Mouse (Mus musculus) hindbrain, embryonic 16.5 days (tissue): ENCODE results near the gene Lat. TPM values are rescaled to one million over a fixed set of nuclear protein-coding genes. Genes with fewer than 3 reads are reported as not detected.

Experiments used
- ATAC-seq: fragments of 200-750 bp; cut with Nextera tagmentation; 2 replicates; pipeline ENCODE4 v1.8.0; 2017; ENCODE audit warnings: moderate TSS enrichment, moderate library complexity
- H3K27ac ChIP-seq: fragments of 300-500 bp; sonication (generic); 2 replicates; pipeline ENCODE4 v1.5.1; 2014; ENCODE audit warnings: low read depth, mild to moderate bottlenecking, control low read depth, low read length, moderate library complexity
- H3K27me3 ChIP-seq: fragments of 300-500 bp; sonication (generic); replicated peaks from 2 replicates; pipeline ENCODE4 v1.6.1; 2014; ENCODE audit warnings: low read length; ENCODE audit not compliant: control insufficient read depth, insufficient read depth
- H3K36me3 ChIP-seq: fragments of 300-500 bp; sonication (generic); 2 replicates; pipeline ENCODE4 v1.6.1; 2014; ENCODE audit warnings: mild to moderate bottlenecking, low read length, moderate library complexity, mixed read lengths; ENCODE audit not compliant: control insufficient read depth, insufficient read depth
- H3K4me1 ChIP-seq: fragments of 300-500 bp; sonication (generic); 2 replicates; pipeline ENCODE4 v1.6.1; 2014; ENCODE audit warnings: low read depth, low read length; ENCODE audit not compliant: control insufficient read depth, insufficient read depth
- H3K4me2 ChIP-seq: fragments of 300-500 bp; sonication (generic); 2 replicates; pipeline ENCODE4 v1.6.1; 2014; ENCODE audit warnings: mild to moderate bottlenecking, low read length, control low read depth, moderate library complexity
- H3K4me3 ChIP-seq: fragments of 300-500 bp; sonication (generic); 2 replicates; pipeline ENCODE4 v1.5.1; 2014; ENCODE audit warnings: mild to moderate bottlenecking, low read length, control low read depth, moderate library complexity
- H3K9ac ChIP-seq: fragments of 300-500 bp; sonication (generic); 2 replicates; pipeline ENCODE4 v1.6.1; 2014; ENCODE audit warnings: low read depth, mild to moderate bottlenecking, control low read depth, low read length, moderate library complexity
- H3K9me3 ChIP-seq: fragments of 300-500 bp; sonication (generic); 2 replicates; pipeline ENCODE4 v1.6.1; 2014; ENCODE audit warnings: mild to moderate bottlenecking, low read length, moderate library complexity; ENCODE audit not compliant: control insufficient read depth
- WGBS: fragments of 180-500 bp; shearing (Covaris S2); extraction: QIAGEN DNeasy Blood & Tissue Kit; methylation state at CpG from one replicate; pipeline ENCODE4 v1.1.7; 2014; 5-methylcytosine and 5-hydroxymethylcytosine counted together
- polyA plus RNA-seq: library from polyadenylated mRNA; unstranded; fragments of >200 nt; fragmentation: Nextera tagmentation; extraction: Ambion mirVana; gene quantifications from 2 replicates; pipeline ENCODE4 v1.2.1, GENCODE M21; 2015

Gene Lat
- polyA plus RNA-seq, 1 experiment from 2014 or later: 0.55 TPM

DNA sequence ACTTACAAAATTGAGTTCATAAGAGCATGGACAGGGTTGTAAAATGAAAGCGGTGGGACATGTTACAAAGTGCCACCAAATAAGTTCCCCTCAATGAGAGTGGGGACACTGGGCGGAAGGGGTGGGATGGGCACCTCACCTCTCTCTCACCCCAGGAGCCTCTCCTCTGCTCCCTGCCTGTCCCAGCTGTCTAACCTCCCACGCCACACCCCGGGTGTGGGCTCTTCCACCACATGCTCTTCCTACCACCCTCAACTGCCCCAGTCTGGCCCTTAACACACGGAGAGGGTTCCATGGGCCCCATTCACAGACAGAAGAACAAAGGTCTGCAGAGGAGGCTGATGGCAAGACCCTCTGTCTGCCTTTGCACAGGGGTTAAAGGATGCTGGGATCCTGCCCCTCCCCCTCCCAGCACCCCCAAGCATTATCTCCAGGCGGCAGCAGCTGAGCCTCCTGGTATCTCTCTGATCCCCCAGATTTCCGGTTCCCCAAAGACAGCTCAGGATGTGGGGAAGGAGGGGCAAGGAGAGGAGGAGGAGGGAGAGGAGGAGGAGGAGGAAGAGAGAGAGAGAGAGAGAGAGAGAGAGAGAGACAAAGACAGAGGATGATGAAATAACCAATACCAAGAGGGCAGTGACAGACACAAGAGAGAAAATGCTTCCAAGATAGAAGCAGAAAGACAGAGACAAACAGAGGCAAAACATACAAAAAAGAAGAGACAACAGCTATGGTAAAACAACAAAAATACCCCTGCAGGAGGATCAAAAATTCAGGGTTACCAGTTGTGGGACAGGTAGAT, 12.4 kb downstream of the Lat start:
- 60% methylated on average over 7 of the region's 7 CpGs for WGBS
- H3K4me3 ChIP-seq: no peak overlapping the region
- no peak for ATAC-seq

GRCm38 (mm10) chr7:126355847-126356597, 13.3 kb downstream of the Lat start:
- no peak overlapping the region for H3K4me2 ChIP-seq
- H3K9me3 ChIP-seq: no peaks in the 10 kb centered on the region
- H3K27ac ChIP-seq: no peak overlapping the region
- no peak overlapping the region for H3K9ac ChIP-seq
- no peaks in the 10 kb centered on the region for H3K36me3 ChIP-seq
- H3K4me3 ChIP-seq: no peak overlapping the region
- H3K4me1 ChIP-seq: no peaks in the 10 kb centered on the region
- no peaks in the 10 kb centered on the region for H3K27me3 ChIP-seq
- 64% methylated on average over 5 of the region's 5 CpGs for WGBS
- no peak for ATAC-seq

More for the DNA sequence above, 12.4 kb downstream of the Lat start:
- H3K4me1 ChIP-seq: no peaks in the 10 kb centered on the region
- H3K9ac ChIP-seq: no peak overlapping the region
- H3K27ac ChIP-seq: no peak overlapping the region
- H3K9me3 ChIP-seq: no peaks in the 10 kb centered on the region
- H3K27me3 ChIP-seq: no peaks in the 10 kb centered on the region
- no peaks in the 10 kb centered on the region for H3K36me3 ChIP-seq
- H3K4me2 ChIP-seq: no peak overlapping the region

GRCm38 (mm10) chr7:126354738-126355614, 14.4 kb downstream of the Lat start:
- 56% methylated on average over 14 of the region's 14 CpGs for WGBS
- Histone ChIP-seq H3K4me1 (no peaks in the 10 kb centered on the region), H3K9me3 (no peaks in the 10 kb centered on the region), H3K27ac (no peak overlapping the region), H3K4me3 (no peak overlapping the region), H3K4me2 (no peak overlapping the region), H3K9ac (no peak overlapping the region), H3K36me3 (no peaks in the 10 kb centered on the region), H3K27me3 (no peaks in the 10 kb centered on the region)
- no peak for ATAC-seq

GRCm38 (mm10) chr7:126353994-126354365, 15.4 kb downstream of the Lat start:
- 85% methylated on average over 3 of the region's 3 CpGs for WGBS
- no peak overlapping the region for H3K4me2 ChIP-seq
- no peaks in the 10 kb centered on the region for H3K27me3 ChIP-seq
- no peaks in the 10 kb centered on the region for H3K36me3 ChIP-seq
- H3K4me3 ChIP-seq: no peak overlapping the region
- H3K9ac ChIP-seq: no peak overlapping the region
- H3K27ac ChIP-seq: no peak overlapping the region
- ATAC-seq: no peak
- H3K4me1 ChIP-seq: no peaks in the 10 kb centered on the region
- no peaks in the 10 kb centered on the region for H3K9me3 ChIP-seq

DNA sequence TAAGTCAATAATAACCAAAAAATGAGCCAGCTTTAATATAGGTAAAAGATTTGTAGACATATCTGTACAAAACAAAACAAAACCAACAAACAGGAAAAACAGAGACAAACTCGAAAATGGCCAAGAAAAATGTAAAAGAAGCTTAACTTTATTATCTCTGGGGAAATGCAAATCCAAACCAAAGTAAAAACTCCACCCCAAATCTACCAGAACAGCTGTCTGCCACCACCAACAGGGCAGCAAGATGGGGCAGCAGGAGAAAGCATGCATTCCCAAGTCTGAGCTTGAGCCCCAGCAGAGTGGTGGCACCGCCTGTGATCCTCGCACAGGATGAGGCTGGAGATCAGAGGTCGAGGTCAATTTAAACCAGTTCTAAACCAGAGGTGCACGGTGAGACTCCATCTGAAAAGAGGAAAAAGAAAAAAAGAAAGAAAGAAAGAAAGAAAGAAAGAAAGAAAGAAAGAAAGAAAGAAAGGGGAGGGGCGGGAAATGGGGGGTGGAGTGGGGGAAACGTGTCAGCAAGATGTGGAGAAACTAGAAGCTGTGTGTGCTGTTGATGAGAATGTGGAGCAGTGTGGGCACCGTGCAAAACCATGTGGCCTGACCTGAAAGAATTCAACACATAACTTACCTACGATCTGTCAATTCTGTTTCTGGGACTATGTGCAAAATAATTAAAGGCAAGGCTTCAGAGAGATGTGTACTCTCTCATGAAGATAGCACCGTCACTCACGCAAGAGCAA, 15.9 kb downstream of the Lat start:
- Histone ChIP-seq H3K36me3 (no peaks in the 10 kb centered on the region), H3K4me1 (no peaks in the 10 kb centered on the region), H3K27me3 (no peaks in the 10 kb centered on the region), H3K4me3 (no peak overlapping the region), H3K9ac (no peak overlapping the region), H3K9me3 (no peaks in the 10 kb centered on the region), H3K27ac (no peak overlapping the region), H3K4me2 (no peak overlapping the region)
- no peak for ATAC-seq
- 63% methylated on average over 11 of the region's 11 CpGs for WGBS

GRCm38 (mm10) chr7:126351419-126351951, 17.9 kb downstream of the Lat start:
- no peak overlapping the region; the same call in 1 of the 2 replicates for H3K9ac ChIP-seq
- WGBS: 39% methylated on average over 10 of the region's 10 CpGs
- no peak; the same call in 1 of the 2 replicates for ATAC-seq

DNA sequence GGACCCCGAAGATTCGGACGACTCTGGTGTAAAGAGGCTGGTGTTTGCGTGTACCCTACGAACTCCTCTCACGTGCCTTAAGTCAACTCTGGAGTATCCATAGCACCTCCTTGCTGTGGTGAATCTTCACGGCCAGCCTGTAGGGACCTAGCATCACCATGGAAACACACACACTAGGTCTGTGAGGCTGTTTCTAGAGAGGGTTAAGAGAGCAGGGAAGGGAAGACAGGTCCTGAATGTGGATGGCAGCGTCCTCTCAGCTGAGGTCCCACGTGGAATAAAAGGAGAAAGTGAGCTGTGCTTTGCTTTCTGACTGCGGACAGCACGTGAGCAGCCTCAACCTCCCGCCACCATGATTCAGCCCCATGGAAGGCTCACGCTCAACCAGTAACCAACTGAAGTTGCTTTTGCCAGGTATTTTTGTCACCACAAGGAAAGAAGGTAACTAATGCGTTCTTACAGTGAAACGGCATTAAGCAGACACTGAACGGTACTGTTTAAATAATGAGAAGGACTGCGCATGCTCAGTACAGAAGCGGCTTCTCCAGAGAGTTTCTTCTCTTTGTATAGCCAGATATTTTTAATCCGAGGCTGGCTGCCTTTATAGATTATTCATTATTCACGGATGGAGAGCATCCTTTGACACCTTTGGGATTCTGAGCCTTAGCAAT, 18.5 kb downstream of the Lat start:
- H3K4me3 ChIP-seq: peak overlapping the region; percentile 21
- no peaks in the 10 kb centered on the region for H3K36me3 ChIP-seq
- ATAC-seq: 0 out of 2 replicates have a peak, but pooled peaks have one; percentile 27
- peak overlapping the region; percentile 57 for H3K27ac ChIP-seq
- WGBS: 52% methylated on average over 20 of the region's 20 CpGs
- H3K4me1 ChIP-seq: no peaks in the 10 kb centered on the region
- H3K9me3 ChIP-seq: no peaks in the 10 kb centered on the region
- H3K27me3 ChIP-seq: no peaks in the 10 kb centered on the region
- H3K4me2 ChIP-seq: peak overlapping the region; percentile 47
- H3K9ac ChIP-seq: no peak overlapping the region

More at GRCm38 (mm10) chr7:126351419-126351951, 17.9 kb downstream of the Lat start:
- Histone ChIP-seq H3K9me3 (no peaks in the 10 kb centered on the region), H3K4me3 (peak overlapping the region; percentile 21), H3K4me1 (no peaks in the 10 kb centered on the region), H3K27ac (peak overlapping the region; percentile 42), H3K36me3 (no peaks in the 10 kb centered on the region), H3K4me2 (peak overlapping the region; percentile 47), H3K27me3 (no peaks in the 10 kb centered on the region)

- WGBS: 75% methylated on average over 8 of the region's 8 CpGs
- no peak overlapping the region for H3K27ac ChIP-seq
- no peak overlapping the region for H3K9ac ChIP-seq
- H3K27me3 ChIP-seq: no peaks in the 10 kb centered on the region
- no peaks in the 10 kb centered on the region for H3K4me1 ChIP-seq
- no peaks in the 10 kb centered on the region for H3K9me3 ChIP-seq
- no peaks in the 10 kb centered on the region for H3K36me3 ChIP-seq
- H3K4me3 ChIP-seq: no peak overlapping the region
- no peak overlapping the region for H3K4me2 ChIP-seq
- no peak for ATAC-seq
These were observed 21.1 kb downstream of the Lat start for GRCm38 (mm10) chr7:126348293-126348692.
